Mouse (Mus musculus): Measurements from ENCODE around the gene Daam2. TPM values are rescaled to one million over a fixed set of nuclear protein-coding genes. Genes with fewer than 3 reads are reported as not detected.
A peak's percentile ranks its signal among the peaks of the same experiment; 100 is the strongest.

The Daam2 gene
- polyA plus RNA-seq, 1 experiment, result 54.4 TPM

DNA sequence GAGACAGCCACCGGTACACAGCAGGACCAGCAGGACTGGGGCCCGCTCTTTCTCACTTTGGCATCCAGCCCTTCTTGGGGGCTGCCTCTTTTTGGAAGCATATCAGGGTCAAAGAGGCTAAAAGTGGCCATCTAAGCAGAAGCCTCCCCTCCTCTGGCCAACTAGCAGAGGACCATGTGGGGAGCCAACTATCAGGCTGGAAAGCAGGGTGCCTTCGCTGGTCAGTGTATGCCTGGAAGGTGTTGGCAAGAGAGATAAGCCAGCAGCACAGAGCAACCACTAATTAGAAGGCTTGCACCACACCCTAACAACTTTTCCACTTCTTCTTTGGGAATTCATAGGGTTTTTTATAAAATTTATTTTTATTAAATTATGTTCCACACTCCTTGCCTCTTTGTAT, 346 bp upstream of the Daam2 start:
- no peak for DNase-seq
- TF ChIP-seq POLR2A (IDR thresholded peaks at IDR 0.05; ENCODE audit: borderline replicate concordance, insufficient read depth, low read length) (no peak), CTCF (IDR thresholded peaks at IDR 0.05; ENCODE audit: borderline replicate concordance, insufficient read depth, low read depth, low read length) (no peak)
- Histone ChIP-seq H3K27ac (ENCODE audit: insufficient read depth, low read length) (peak overlapping the region; percentile 71), H3K27me3 (ENCODE audit: control insufficient read depth, insufficient read depth, low read length) (no peaks in the 10 kb centered on the region), H3K4me3 (replicated peaks; ENCODE audit: insufficient read depth, low read depth, low read length) (peak overlapping the region; percentile 83), H3K4me1 (ENCODE audit: control insufficient read depth, insufficient read depth, low read length) (peaks cover 2% of the 10 kb centered on the region; the same call in 1 of the 2 replicates)
- WGBS, result 5% methylated on average over 3 of the region's 3 CpGs

DNA sequence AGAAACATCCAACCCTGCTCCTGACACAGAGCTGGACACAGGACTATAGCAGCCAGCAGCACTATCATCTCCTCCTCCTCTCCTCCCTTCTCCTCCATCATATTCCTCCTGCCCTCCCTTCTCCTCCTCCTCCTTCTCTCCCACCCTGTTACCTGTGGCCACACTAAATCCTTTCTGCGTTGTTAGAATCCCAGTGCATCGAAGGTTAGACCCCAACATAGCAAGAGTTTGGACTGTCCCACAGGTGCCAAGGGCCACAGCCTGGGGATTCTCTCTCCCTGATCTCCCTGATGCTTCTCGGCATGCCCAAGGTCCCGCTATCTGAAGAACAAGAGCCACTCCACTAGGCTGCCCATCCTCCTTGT, 745 bp downstream of the Daam2 start:
- no peak for TF ChIP-seq POLR2A (IDR thresholded peaks at IDR 0.05; ENCODE audit: borderline replicate concordance, insufficient read depth, low read length)
- H3K27ac ChIP-seq (ENCODE audit: insufficient read depth, low read length), result peak overlapping the region; percentile 55
- DNase-seq, result peak in 1 of 2 experiments; percentile 62
- 16% methylated on average over 4 of the region's 4 CpGs for WGBS
- peaks cover 4% of the 10 kb centered on the region for H3K4me1 ChIP-seq (ENCODE audit: control insufficient read depth, insufficient read depth, low read length)
- peak overlapping the region; percentile 83 for H3K4me3 ChIP-seq (replicated peaks; ENCODE audit: insufficient read depth, low read depth, low read length)
- H3K27me3 ChIP-seq (ENCODE audit: control insufficient read depth, insufficient read depth, low read length), result no peaks in the 10 kb centered on the region

DNA sequence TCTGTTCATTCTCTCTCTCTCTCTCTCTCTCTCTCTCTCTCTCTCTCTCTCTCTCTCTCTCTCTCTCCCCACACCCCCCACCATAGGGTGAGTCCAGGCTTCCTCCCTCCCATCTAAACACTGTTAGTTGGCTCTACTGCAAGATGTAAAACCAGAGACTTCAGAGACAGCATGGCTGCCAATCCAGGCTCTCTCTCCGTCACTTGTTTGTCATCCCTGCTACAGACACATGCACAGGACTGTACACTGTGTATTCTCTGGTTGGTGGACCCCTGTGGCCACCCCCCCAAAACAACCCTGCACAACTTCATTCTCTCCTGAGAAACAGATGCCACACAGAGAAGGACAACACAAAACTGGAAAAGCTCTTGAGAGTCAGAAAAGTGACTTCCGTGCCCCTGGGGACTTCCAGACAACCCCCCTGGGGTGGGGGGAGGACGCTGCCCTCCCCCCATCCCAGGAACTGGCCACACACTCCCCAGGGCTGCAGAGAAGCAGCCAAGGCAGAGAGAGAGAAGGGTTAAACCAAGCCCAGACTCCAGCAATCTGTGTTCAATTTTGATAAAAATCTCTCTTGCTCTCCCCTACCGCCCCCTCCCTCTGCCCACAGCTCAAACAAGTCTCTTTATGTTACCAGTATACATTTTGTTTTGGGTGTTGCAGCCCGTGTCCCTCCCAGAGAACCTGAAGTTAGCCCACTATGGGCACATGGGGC, 1.3 kb downstream of the Daam2 start:
- peaks cover 5% of the 10 kb centered on the region for H3K4me1 ChIP-seq (ENCODE audit: control insufficient read depth, insufficient read depth, low read length)
- H3K4me3 ChIP-seq (replicated peaks; ENCODE audit: insufficient read depth, low read depth, low read length), result peak overlapping the region; percentile 83
- 17% methylated on average over 5 of the region's 5 CpGs for WGBS
- DNase-seq, result peak; percentile 45
- TF ChIP-seq CTCF (IDR thresholded peaks at IDR 0.05; ENCODE audit: borderline replicate concordance, insufficient read depth, low read depth, low read length), result no peak
- TF ChIP-seq POLR2A (IDR thresholded peaks at IDR 0.05; ENCODE audit: borderline replicate concordance, insufficient read depth, low read length), result no peak
- no peaks in the 10 kb centered on the region for H3K27me3 ChIP-seq (ENCODE audit: control insufficient read depth, insufficient read depth, low read length)
- H3K27ac ChIP-seq (ENCODE audit: insufficient read depth, low read length), result peak overlapping the region; percentile 55

DNA sequence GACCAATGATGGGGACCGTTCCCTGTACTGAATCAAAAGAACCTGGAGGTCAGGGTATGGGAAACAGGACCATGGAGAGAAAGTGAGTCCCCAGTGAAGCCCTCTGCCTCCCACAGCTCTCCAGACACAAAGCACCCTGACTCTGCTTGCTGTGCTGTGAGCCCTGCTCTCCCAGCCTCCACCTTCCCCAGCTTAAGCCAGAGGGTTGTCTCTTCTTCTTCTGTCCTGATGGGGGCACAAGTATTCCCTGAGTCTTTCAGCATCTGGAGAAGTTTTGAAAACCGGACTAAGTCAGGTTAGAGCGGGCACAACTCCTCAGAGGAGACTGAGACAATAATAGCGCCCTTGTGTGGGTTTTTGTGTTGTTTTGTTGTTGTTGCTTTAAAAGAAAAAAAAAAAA, 2.2 kb downstream of the Daam2 start:
- Histone ChIP-seq H3K27ac (ENCODE audit: insufficient read depth, low read length) (no peak overlapping the region), H3K27me3 (ENCODE audit: control insufficient read depth, insufficient read depth, low read length) (no peaks in the 10 kb centered on the region), H3K4me1 (ENCODE audit: control insufficient read depth, insufficient read depth, low read length) (peaks cover 5% of the 10 kb centered on the region), H3K4me3 (replicated peaks; ENCODE audit: insufficient read depth, low read depth, low read length) (peak overlapping the region; percentile 33)
- no peak for TF ChIP-seq POLR2A (IDR thresholded peaks at IDR 0.05; ENCODE audit: borderline replicate concordance, insufficient read depth, low read length)
- TF ChIP-seq CTCF (IDR thresholded peaks at IDR 0.05; ENCODE audit: borderline replicate concordance, insufficient read depth, low read depth, low read length), result no peak
- peak in 1 of 2 experiments; percentile 39 for DNase-seq
- WGBS, result 71% methylated on average over 4 of the region's 4 CpGs

DNA sequence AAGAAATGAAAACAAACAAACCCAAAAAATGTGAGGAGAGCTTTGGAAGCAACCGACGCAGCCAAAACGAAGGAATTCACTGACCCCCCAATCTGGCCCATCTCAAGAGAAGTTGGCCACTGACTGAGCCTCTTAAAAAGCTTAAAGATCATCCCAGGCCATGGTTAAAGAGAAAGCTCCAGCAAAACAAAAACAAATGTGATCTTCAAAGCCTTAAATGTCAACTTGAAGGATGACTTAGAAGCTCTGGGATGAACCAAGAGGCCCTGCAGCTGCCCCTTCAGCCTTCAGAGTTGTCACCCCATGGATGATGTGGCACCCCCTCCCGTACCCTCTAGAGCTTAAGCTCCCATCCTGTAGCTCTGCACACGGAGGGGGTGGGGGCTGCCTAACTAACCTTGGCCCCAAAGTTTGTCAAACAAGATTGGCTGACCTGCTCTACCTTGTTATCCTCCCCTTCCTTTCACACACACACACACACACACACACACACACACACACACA, 4.3 kb downstream of the Daam2 start:
- TF ChIP-seq CTCF (IDR thresholded peaks at IDR 0.05; ENCODE audit: borderline replicate concordance, insufficient read depth, low read depth, low read length), result no peak
- TF ChIP-seq POLR2A (IDR thresholded peaks at IDR 0.05; ENCODE audit: borderline replicate concordance, insufficient read depth, low read length), result no peak
- Histone ChIP-seq H3K4me1 (ENCODE audit: control insufficient read depth, insufficient read depth, low read length) (peaks cover 5% of the 10 kb centered on the region), H3K27me3 (ENCODE audit: control insufficient read depth, insufficient read depth, low read length) (no peaks in the 10 kb centered on the region), H3K27ac (ENCODE audit: insufficient read depth, low read length) (no peak overlapping the region), H3K4me3 (replicated peaks; ENCODE audit: insufficient read depth, low read depth, low read length) (no peak overlapping the region)
- no peak for DNase-seq
- 68% methylated on average over 5 of the region's 5 CpGs for WGBS

DNA sequence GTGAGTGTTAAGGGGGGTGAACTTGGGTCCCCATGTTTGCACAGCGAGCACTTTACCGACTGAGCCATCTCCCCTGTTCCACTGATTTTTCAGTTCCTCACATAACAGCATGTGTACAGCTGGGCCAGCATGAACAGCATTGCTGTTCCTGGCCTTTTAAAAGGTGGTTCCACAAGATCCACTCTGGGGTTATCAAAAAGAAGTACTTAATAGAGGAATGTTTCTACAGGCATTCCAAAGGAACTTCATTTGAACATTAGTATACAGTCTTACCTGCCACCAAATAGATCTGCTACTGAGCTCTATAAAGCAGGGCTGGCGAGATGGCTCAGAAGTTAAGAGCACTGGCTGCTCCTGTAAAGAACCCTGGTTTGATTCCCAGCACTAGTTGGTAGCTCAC, 8.0 kb downstream of the Daam2 start:
- H3K27me3 ChIP-seq (ENCODE audit: control insufficient read depth, insufficient read depth, low read length), result no peaks in the 10 kb centered on the region
- TF ChIP-seq POLR2A (IDR thresholded peaks at IDR 0.05; ENCODE audit: borderline replicate concordance, insufficient read depth, low read length) (no peak), CTCF (IDR thresholded peaks at IDR 0.05; ENCODE audit: borderline replicate concordance, insufficient read depth, low read depth, low read length) (no peak)
- no peak overlapping the region for H3K27ac ChIP-seq (ENCODE audit: insufficient read depth, low read length)
- no peak overlapping the region for H3K4me3 ChIP-seq (replicated peaks; ENCODE audit: insufficient read depth, low read depth, low read length)
- WGBS, result 88% methylated on average over 3 of the region's 3 CpGs
- H3K4me1 ChIP-seq (ENCODE audit: control insufficient read depth, insufficient read depth, low read length), result peaks cover 5% of the 10 kb centered on the region; the same call in 1 of the 2 replicates
- DNase-seq, result no peak

DNA sequence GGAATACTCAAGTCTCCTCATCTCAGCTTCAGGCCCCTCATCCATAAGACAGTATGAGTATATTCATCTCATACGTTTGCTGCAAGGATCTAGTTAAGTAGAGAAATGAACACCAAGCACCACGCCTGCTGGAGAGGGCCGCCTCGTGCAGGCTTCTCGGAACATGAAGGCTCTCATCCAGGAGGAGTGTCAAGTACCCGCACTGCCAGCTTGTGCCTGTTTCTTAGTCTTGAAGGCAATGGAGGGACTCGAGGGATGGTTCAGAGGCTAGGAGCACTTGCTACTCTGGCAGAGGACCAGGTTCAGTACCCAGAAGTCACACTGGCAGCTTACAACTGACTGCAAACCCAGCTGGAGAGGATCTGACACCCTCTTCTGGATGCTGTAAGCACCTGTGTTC, 12.2 kb downstream of the Daam2 start:
- Histone ChIP-seq H3K4me1 (ENCODE audit: control insufficient read depth, insufficient read depth, low read length) (no peaks in the 10 kb centered on the region), H3K4me3 (replicated peaks; ENCODE audit: insufficient read depth, low read depth, low read length) (no peak overlapping the region), H3K27me3 (ENCODE audit: control insufficient read depth, insufficient read depth, low read length) (no peaks in the 10 kb centered on the region), H3K27ac (ENCODE audit: insufficient read depth, low read length) (no peak overlapping the region)
- TF ChIP-seq CTCF (IDR thresholded peaks at IDR 0.05; ENCODE audit: borderline replicate concordance, insufficient read depth, low read depth, low read length) (no peak), POLR2A (IDR thresholded peaks at IDR 0.05; ENCODE audit: borderline replicate concordance, insufficient read depth, low read length) (no peak)
- 68% methylated on average over 7 of the region's 7 CpGs for WGBS
- no peak for DNase-seq

DNA sequence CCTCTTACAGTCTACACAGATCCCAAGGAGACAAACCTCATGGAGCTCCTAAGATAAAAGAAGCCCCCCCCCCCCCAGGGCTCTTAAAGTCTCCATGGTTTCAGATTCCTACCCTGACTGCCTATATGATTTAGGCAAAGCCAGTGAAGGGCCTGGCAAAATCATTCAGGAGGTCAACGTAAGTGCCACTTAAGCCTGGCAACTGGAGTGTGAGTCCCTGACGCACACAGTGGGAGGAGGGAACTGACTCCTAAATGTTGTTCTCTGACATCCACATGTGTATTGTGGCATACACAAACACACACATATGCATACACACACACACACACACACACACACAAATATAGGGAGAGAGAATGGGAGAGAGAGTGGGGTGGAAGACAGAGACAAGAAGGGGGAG, 12.7 kb downstream of the Daam2 start:
- no peak overlapping the region for H3K27ac ChIP-seq (ENCODE audit: insufficient read depth, low read length)
- H3K4me3 ChIP-seq (replicated peaks; ENCODE audit: insufficient read depth, low read depth, low read length), result no peak overlapping the region
- no peak for TF ChIP-seq CTCF (IDR thresholded peaks at IDR 0.05; ENCODE audit: borderline replicate concordance, insufficient read depth, low read depth, low read length)
- no peak for TF ChIP-seq POLR2A (IDR thresholded peaks at IDR 0.05; ENCODE audit: borderline replicate concordance, insufficient read depth, low read length)
- no peaks in the 10 kb centered on the region; the same call in 1 of the 2 replicates for H3K4me1 ChIP-seq (ENCODE audit: control insufficient read depth, insufficient read depth, low read length)
- H3K27me3 ChIP-seq (ENCODE audit: control insufficient read depth, insufficient read depth, low read length), result no peaks in the 10 kb centered on the region
- WGBS, result 83% methylated on average over 2 of the region's 2 CpGs
- DNase-seq, result no peak

Data from cerebellum, adult 2 months (tissue).